Mouse (Mus musculus) C2C12 (cell line): ENCODE results near the gene Amotl2. TPM values are rescaled to one million over a fixed set of nuclear protein-coding genes. Genes with fewer than 3 reads are reported as not detected.

Experiments
- H3K27me3 ChIP-seq: one replicate; pipeline ENCODE4 v1.6.1; 2011; ENCODE audit not compliant: control insufficient read depth, insufficient read depth, insufficient read length
- H3K36me3 ChIP-seq: one replicate; pipeline ENCODE4 v1.6.1; 2011; ENCODE audit not compliant: control insufficient read depth, insufficient read depth
- H3K4me3 ChIP-seq: one replicate; pipeline ENCODE4 v1.5.1; 2011; ENCODE audit warnings: mild to moderate bottlenecking, control low read depth; ENCODE audit not compliant: poor library complexity, insufficient read depth, severe bottlenecking
- H3K79me2 ChIP-seq: one replicate; pipeline ENCODE4 v1.6.1; 2011; ENCODE audit not compliant: control insufficient read depth, insufficient read depth
- H3K79me3 ChIP-seq: one replicate; pipeline ENCODE4 v1.6.1; 2011; ENCODE audit warnings: low read depth, control low read depth
- H3ac ChIP-seq: one replicate; pipeline ENCODE3; 2011; ENCODE audit warnings: low read depth; ENCODE audit not compliant: control insufficient read depth, insufficient read length
- CEBPB ChIP-seq: IDR thresholded peaks from one replicate; pipeline ENCODE4 v1.6.1; 2011; ENCODE audit warnings: low read depth, mild to moderate bottlenecking, control low read depth, moderate library complexity
- CTCF ChIP-seq: IDR thresholded peaks from one replicate; pipeline ENCODE4 v1.5.1; 2011; ENCODE audit not compliant: control insufficient read depth, insufficient read depth, insufficient read length
- FOSL1 ChIP-seq: IDR thresholded peaks from one replicate; pipeline ENCODE4 v1.8.0; 2011; ENCODE audit warnings: mild to moderate bottlenecking, low read length; ENCODE audit not compliant: poor library complexity, insufficient read depth, severe bottlenecking
- MAX ChIP-seq: IDR thresholded peaks from one replicate; pipeline ENCODE4 v1.6.1; 2011; ENCODE audit warnings: mild to moderate bottlenecking, control low read depth
- MYOD1 ChIP-seq: IDR thresholded peaks from one replicate; pipeline ENCODE4 v1.6.1; 2011; ENCODE audit warnings: low read depth; ENCODE audit not compliant: control insufficient read depth, insufficient read length
- MYOG ChIP-seq: IDR thresholded peaks from one replicate; pipeline ENCODE4 v1.6.1; 2011; ENCODE audit not compliant: control insufficient read depth, insufficient read length; ENCODE audit errors: extremely low read depth
- USF1 ChIP-seq: IDR thresholded peaks from one replicate; pipeline ENCODE4 v1.6.1; 2011; ENCODE audit warnings: low read depth, mild to moderate bottlenecking, control low read depth, moderate library complexity
- polyA plus RNA-seq: library from polyadenylated mRNA; unstranded; fragments of >200 nt; fragmentation: generic; extraction: Trizol; gene quantifications from one replicate; pipeline ENCODE4 v1.2.1, GENCODE M21; 2012; ENCODE audit warnings: missing spikeins

The Amotl2 gene
- polyA plus RNA-seq, 1 experiment, result 61.0 TPM

DNA sequence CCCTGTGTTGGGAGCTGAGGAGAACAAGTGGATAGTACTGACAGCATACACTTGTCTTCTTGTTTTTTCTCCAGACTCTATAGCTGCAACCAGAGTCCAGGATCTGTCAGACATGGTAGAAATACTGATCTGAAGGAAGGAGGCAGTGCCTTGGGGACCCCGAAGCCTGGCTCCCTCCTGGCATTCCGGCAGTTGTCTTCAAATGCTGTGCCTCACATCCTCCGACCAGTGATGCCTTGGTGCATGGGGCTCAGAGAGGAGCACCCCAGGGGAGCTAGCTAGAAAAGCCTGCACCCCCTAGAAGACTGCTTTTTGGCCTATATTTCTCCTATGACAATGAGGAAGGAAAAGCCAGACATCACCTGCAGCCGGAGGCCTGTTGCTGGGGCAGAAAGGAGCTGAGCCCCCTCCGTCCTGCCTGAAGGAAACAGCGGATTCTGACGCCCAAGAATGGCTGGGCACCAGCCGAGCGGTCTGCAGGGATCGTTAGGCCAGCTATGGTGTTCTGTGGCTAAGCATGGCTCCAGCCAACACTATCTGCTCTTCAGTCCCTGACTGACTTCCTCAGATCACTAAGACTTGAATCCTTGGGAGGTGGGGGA is 15.2 kb downstream of the Amotl2 start:
- no peak overlapping the region for H3ac ChIP-seq
- H3K36me3 ChIP-seq, result peaks cover 70% of the 10 kb centered on the region
- TF ChIP-seq MAX, result no peak
- no peak for TF ChIP-seq CEBPB
- TF ChIP-seq MYOG, result no peak
- TF ChIP-seq USF1, result no peak
- no peak for TF ChIP-seq CTCF
- no peak for TF ChIP-seq FOSL1
- TF ChIP-seq MYOD1, result no peak

DNA sequence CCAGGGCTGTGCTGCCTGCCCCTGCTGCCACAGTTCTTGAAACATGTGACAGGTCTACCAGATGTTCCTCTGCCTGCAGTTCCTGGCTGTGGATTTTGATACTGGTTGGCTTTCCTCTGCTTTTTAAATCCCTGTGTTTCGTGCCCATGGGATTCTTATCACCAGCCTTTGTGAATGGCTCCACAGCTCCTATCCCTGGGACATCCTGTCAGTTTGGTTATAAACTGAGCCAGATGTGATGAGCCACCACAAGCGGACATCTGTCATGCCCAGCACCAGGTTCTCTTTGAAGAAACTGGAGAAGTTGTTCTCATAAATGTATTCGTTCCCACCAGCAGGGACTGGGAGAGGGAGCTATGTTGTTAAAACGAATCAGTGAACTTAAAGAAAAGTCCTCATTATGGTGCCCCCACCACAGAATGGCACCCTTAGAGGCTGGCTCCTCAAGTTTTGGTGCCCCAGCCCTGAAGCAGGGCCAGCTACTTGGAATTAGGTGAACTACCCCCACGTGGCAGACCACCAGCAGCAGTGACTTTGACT is 15.9 kb downstream of the Amotl2 start:
- TF ChIP-seq MAX (no peak), CEBPB (no peak), MYOG (no peak), USF1 (no peak), CTCF (no peak), MYOD1 (no peak), FOSL1 (no peak)
- H3K27me3 ChIP-seq, result no peaks in the 10 kb centered on the region
- H3ac ChIP-seq, result no peak overlapping the region
- H3K79me2 ChIP-seq, result peaks cover 53% of the 10 kb centered on the region
- H3K36me3 ChIP-seq, result peaks cover 63% of the 10 kb centered on the region
- H3K4me3 ChIP-seq, result no peak overlapping the region
- H3K79me3 ChIP-seq, result peaks cover 22% of the 10 kb centered on the region

More for the DNA sequence above, 15.2 kb downstream of the Amotl2 start:
- Histone ChIP-seq H3K27me3 (no peaks in the 10 kb centered on the region), H3K79me3 (peaks cover 29% of the 10 kb centered on the region), H3K79me2 (peaks cover 60% of the 10 kb centered on the region), H3K4me3 (no peak overlapping the region)

DNA sequence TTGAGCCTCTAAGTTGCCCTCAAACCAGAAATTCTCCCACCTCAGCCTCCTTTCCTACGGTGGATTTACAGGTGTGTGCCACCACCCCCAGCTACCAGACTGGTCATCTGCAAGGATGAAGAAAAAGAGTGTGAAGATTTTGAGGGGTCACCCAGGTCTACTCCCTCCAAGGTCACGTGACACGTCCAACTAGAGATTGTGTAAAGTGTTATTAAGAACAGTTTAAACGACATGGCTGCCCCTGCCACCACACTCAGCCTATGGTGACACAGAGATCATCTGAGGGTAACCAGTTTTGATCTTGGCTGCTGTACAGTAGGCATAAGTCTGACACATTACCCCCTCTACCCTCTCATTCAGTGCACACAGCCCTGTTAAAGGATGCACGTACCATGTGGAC is 17.0 kb downstream of the Amotl2 start:
- H3K27me3 ChIP-seq, result no peaks in the 10 kb centered on the region
- H3K36me3 ChIP-seq, result peaks cover 53% of the 10 kb centered on the region
- peaks cover 12% of the 10 kb centered on the region for H3K79me3 ChIP-seq
- H3K79me2 ChIP-seq, result peaks cover 42% of the 10 kb centered on the region
- TF ChIP-seq MYOD1 (no peak), CTCF (no peak), MYOG (no peak), USF1 (no peak), MAX (no peak), CEBPB (no peak), FOSL1 (no peak)
- H3K4me3 ChIP-seq, result no peak overlapping the region
- no peak overlapping the region for H3ac ChIP-seq

DNA sequence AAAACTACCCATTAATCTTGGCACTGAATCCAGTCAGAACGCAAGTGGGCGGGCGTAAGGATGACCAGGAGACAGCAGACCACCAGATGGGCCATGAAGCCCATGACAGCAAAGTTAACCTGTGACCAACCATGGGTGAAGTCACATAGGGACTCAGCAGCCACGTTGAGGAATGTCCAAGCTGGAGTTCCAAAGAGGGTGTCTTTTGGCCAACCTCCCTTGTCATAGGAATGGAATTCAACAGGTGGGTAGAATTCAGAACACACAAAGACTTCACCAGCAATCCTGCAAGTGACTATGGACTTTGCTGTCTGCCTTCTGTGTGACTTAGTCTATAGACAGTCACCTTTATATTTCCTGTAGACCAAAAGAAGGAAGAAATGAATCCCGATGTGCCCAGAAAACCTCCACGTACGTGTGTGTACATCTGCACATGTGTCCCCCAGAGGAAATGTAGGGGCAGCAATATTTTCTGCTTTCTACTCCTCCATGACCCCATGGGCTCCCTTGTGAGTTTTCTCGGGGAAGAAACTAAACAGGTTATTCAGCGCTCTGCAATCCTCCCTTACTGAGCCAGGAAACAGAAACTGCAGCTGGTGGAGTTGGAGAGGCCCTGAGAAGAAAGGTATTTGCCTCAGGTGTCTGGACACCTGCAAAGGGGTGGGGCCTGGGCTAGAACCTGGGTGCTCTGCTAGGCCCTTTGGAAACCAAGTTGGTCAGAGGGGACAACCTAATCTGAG is 17.7 kb downstream of the Amotl2 start:
- H3K36me3 ChIP-seq, result peaks cover 45% of the 10 kb centered on the region
- peaks cover 11% of the 10 kb centered on the region for H3K79me3 ChIP-seq
- TF ChIP-seq MYOD1, result peak; percentile 19
- no peak for TF ChIP-seq MYOG
- no peak overlapping the region for H3ac ChIP-seq
- H3K79me2 ChIP-seq, result peaks cover 35% of the 10 kb centered on the region
- H3K4me3 ChIP-seq, result no peak overlapping the region
- no peaks in the 10 kb centered on the region for H3K27me3 ChIP-seq

DNA sequence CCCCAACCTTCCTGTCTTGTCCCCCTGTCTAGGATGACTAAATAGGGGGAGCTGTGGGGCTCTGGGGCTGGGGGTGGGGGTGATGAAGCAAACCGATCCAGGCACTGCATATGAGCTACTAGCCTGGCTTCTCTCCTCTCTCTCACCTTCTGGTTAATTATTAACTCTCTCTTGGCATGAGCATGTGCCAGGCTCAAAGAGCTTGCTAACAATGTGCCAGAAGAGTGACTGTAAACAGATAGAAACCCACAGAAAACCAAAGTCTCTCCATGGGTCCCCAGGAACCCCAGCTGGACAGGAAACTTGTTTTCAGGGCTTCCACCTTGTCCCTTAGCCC is 18.2 kb downstream of the Amotl2 start:
- H3K79me2 ChIP-seq, result peaks cover 30% of the 10 kb centered on the region
- TF ChIP-seq CTCF (no peak), MYOG (no peak), MAX (no peak), CEBPB (no peak), MYOD1 (no peak), USF1 (no peak), FOSL1 (no peak)
- H3ac ChIP-seq, result no peak overlapping the region
- peaks cover 40% of the 10 kb centered on the region for H3K36me3 ChIP-seq
- no peaks in the 10 kb centered on the region for H3K27me3 ChIP-seq
- peaks cover 8% of the 10 kb centered on the region for H3K79me3 ChIP-seq
- no peak overlapping the region for H3K4me3 ChIP-seq

- Histone ChIP-seq H3K4me3 (no peak overlapping the region), H3K79me3 (peaks cover 8% of the 10 kb centered on the region), H3K27me3 (no peaks in the 10 kb centered on the region), H3ac (no peak overlapping the region), H3K36me3 (peaks cover 35% of the 10 kb centered on the region), H3K79me2 (peaks cover 24% of the 10 kb centered on the region)
- no peak for TF ChIP-seq FOSL1
- TF ChIP-seq MAX, result no peak
- TF ChIP-seq USF1, result no peak
- no peak for TF ChIP-seq MYOG
- TF ChIP-seq CTCF, result no peak
- TF ChIP-seq CEBPB, result no peak
- no peak for TF ChIP-seq MYOD1
Observed at GRCm38 (mm10) chr9:102735231-102735630, 18.8 kb downstream of the Amotl2 start.
